Mouse (Mus musculus): ENCODE data around the gene Abca8b. TPM values are rescaled to one million over a fixed set of nuclear protein-coding genes. Genes with fewer than 3 reads are reported as not detected.

Gene Abca8b
- 0.67 and 1.4 TPM in 2 replicates for total RNA-seq (2012; rRNA removed)
- 1.4 TPM in 2 replicates for total RNA-seq (2014; rRNA removed)
- 2.1 and 2.3 TPM in 2 replicates for polyA plus RNA-seq (2012; ENCODE audit: insufficient read length, low read depth)

- no peaks in the 10 kb centered on the region for H3K9me3 ChIP-seq (replicated peaks; ENCODE audit: low read length)
- H3K4me3 ChIP-seq (replicated peaks in 1 of 3; ENCODE audit: low read depth in 2 of 3, low read length in 2 of 3, poor library complexity in 1 of 3): peak within 1 kb of the TSS; percentile 40 to 49 (median 48)
- no peaks in the 10 kb centered on the region for H3K79me2 ChIP-seq (replicated peaks; ENCODE audit: control insufficient read depth, extremely low read depth, insufficient read depth, poor library complexity, severe bottlenecking)
- H3K4me2 ChIP-seq (ENCODE audit: insufficient read depth, low read depth, poor library complexity, severe bottlenecking): peak within 1 kb of the TSS; percentile 73
- H3K4me1 ChIP-seq (ENCODE audit: control insufficient read depth in 1 of 2, insufficient read depth in 2 of 2): peaks cover 0 to 28% of the 10 kb centered on the region in 2 experiments; a peak in 2 of 4 replicates
- peak; percentile 89 for DNase-seq (ENCODE audit: extremely low read depth)
- no peaks in the 10 kb centered on the region for H3K36me3 ChIP-seq (replicated peaks in 1 of 2; ENCODE audit: control insufficient read depth in 1 of 2, insufficient read depth in 1 of 2, low read length in 1 of 2)
- no peak within 1 kb of the TSS for H3K27ac ChIP-seq (ENCODE audit: insufficient read depth, low read depth)
- TF ChIP-seq POLR2A (IDR thresholded peaks at IDR 0.05; ENCODE audit: low read depth, low read length) (peak; percentile 35; the same call in 1 of the 2 replicates), TBP (conservative IDR thresholded peaks at IDR 0.05; ENCODE audit: low read depth, low read length) (0 out of 2 replicates have a peak, but pooled peaks have one; percentile 29), BHLHE40 (IDR thresholded peaks at IDR 0.05; ENCODE audit: low read depth, low read length) (peak; percentile 97), MAFK (IDR thresholded peaks at IDR 0.05; ENCODE audit: insufficient replicate concordance, low read length) (no peak), RCOR1 (conservative IDR thresholded peaks at IDR 0.05; ENCODE audit: low read depth, low read length) (no peak), ZC3H11A (IDR thresholded peaks at IDR 0.05; ENCODE audit: low read depth, low read length) (no peak), CHD1 (IDR thresholded peaks at IDR 0.05; ENCODE audit: low read depth, low read length) (no peak), E2F4 (IDR thresholded peaks at IDR 0.05; ENCODE audit: insufficient replicate concordance, low read depth, low read length) (no peak), CHD2 (IDR thresholded peaks at IDR 0.05; ENCODE audit: low read length) (peak; percentile 49; the same call in 1 of the 2 replicates), CTCF (conservative IDR thresholded peaks at IDR 0.05 in 1 of 2, IDR thresholded peaks at IDR 0.05 in 1 of 2; ENCODE audit: low read depth in 2 of 2, low read length in 2 of 2) (0 out of 4 replicates have a peak, but pooled peaks of 1 of the 2 experiments have one; percentile 2), MYC (IDR thresholded peaks at IDR 0.05; ENCODE audit: low read depth, low read length) (peak; percentile 64; the same call in 1 of the 2 replicates), ELF1 (IDR thresholded peaks at IDR 0.05; ENCODE audit: low read depth, low read length) (no peak), USF1 (IDR thresholded peaks at IDR 0.05; ENCODE audit: low read depth, low read length) (peak; percentile 94), UBTF (IDR thresholded peaks at IDR 0.05; ENCODE audit: low read depth, low read length) (no peak), GABPA (IDR thresholded peaks at IDR 0.05; ENCODE audit: insufficient replicate concordance, low read depth, low read length) (no peak), POLR2AphosphoS2 (IDR thresholded peaks at IDR 0.05; ENCODE audit: low read depth, low read length) (no peak), USF2 (conservative IDR thresholded peaks at IDR 0.05; ENCODE audit: low read depth, low read length) (peak; percentile 92), SIN3A (IDR thresholded peaks at IDR 0.05; ENCODE audit: low read length) (no peak; the same call in 1 of the 2 replicates), HCFC1 (IDR thresholded peaks at IDR 0.05; ENCODE audit: low read depth, low read length) (peak; percentile 19; the same call in 1 of the 2 replicates), ZNF384 (IDR thresholded peaks at IDR 0.05; ENCODE audit: low read depth, low read length) (no peak), NRF1 (IDR thresholded peaks at IDR 0.05; ENCODE audit: low read depth, low read length) (peak; percentile 62), MXI1 (IDR thresholded peaks at IDR 0.05; ENCODE audit: low read depth, low read length) (peak; percentile 75), PAX5 (IDR thresholded peaks at IDR 0.05; ENCODE audit: low read length) (no peak), IRF4 (IDR thresholded peaks at IDR 0.05; ENCODE audit: low read depth, low read length) (peak; percentile 28; the same call in 1 of the 2 replicates), MAX (IDR thresholded peaks at IDR 0.05; ENCODE audit: low read length) (peak; percentile 96), EP300 (IDR thresholded peaks at IDR 0.05; ENCODE audit: low read length) (no peak), ZMIZ1 (IDR thresholded peaks at IDR 0.05; ENCODE audit: low read depth, low read length) (no peak), MAZ (IDR thresholded peaks at IDR 0.05; ENCODE audit: low read depth, low read length) (peak; percentile 40; the same call in 1 of the 2 replicates), JUND (conservative IDR thresholded peaks at IDR 0.05; ENCODE audit: low read depth, low read length) (no peak; the same call in 1 of the 2 replicates)
- peak within 1 kb of the TSS; percentile 64 for H3K9ac ChIP-seq (ENCODE audit: insufficient read depth, low read depth)
- dilution Hi-C loops (cut with MboI; ENCODE audit: extremely low pct_ligation_motif_present, extremely low pct_unique_long_range_greater_than_20kb, low sequenced_read_pairs): no loop called here
- in situ Hi-C loops (cut with MboI; ENCODE audit: low pct_ligation_motif_present, low pct_unique_long_range_greater_than_20kb, low sequenced_read_pairs): no loop called here
- no peaks in the 10 kb centered on the region for H3K27me3 ChIP-seq (replicated peaks)
Observed at GRCm38 (mm10) chr11:109995624-109996023, at the start of gene Abca8b. Gene Abca8b (minus strand): TSS chr11:109995845.

All from CH12.LX (cell line).